Mouse (Mus musculus): ENCODE measurements around the gene Catsper1. TPM values are rescaled to one million over a fixed set of nuclear protein-coding genes. Genes with fewer than 3 reads are reported as not detected.

Gene Catsper1
- total RNA-seq (2023): not detected

DNA sequence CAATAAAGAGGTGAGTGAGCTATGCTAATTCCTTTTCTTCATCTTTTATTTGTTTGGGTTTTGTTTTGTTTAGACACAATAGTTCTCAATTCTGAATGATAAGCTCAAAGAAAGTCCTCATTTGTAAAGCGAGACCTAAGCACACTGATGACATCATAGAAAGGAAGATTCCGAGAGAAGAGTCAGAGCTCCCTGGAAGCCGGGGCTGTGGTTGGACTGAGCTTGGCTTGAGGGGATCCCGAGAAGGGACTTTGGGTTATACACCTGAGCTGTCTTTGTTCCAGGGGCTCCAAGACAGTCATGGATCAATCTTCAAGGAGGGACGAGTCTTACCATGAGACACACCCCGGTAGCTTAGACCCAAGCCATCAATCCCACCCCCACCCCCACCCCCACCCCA, at the start of gene Catsper1:
Gene Catsper1, plus strand, starts transcription at position 301 of the 400 bp plus-strand sequence.

DNA sequence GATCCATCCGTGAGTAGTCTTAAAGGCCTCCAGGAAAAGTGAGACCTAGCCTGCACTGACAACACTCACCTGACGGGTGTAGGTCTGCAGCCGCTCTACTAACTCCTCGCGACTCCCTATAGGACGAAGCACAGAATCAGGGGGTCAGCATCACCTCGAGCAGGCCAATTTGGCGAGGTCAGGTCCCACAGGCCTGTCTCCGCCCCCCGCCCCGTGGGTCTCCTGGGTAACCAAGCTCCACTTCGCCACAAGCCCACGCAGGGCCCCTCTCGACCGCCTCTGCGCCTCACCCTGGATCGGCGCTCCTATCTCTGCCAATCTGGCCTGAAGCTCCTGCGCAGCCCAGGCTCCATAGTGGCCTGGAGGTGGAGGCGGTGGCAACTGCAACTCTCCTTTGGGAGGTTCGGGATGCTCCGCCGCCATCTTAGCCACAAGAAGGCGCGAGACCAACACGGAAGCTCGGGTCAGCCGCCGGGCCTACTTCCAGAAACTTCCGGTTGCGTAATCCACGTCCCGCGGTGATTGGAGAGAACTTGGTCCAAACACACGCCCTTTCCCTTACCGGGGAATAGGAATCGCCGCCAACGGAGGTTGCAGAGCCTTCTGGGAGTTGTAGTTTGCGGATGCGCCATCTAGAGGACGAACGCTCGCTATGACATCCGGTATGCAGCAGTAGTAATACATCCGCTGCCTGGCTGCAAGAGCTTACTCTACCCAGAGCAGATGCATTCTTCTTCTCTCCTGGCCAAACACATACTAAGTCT, 40.4 kb upstream of the Catsper1 start, which contains the start of gene Sf3b2:
Gene Sf3b2, minus strand, starts transcription at position 484 of the 764 bp plus-strand sequence.

DNA sequence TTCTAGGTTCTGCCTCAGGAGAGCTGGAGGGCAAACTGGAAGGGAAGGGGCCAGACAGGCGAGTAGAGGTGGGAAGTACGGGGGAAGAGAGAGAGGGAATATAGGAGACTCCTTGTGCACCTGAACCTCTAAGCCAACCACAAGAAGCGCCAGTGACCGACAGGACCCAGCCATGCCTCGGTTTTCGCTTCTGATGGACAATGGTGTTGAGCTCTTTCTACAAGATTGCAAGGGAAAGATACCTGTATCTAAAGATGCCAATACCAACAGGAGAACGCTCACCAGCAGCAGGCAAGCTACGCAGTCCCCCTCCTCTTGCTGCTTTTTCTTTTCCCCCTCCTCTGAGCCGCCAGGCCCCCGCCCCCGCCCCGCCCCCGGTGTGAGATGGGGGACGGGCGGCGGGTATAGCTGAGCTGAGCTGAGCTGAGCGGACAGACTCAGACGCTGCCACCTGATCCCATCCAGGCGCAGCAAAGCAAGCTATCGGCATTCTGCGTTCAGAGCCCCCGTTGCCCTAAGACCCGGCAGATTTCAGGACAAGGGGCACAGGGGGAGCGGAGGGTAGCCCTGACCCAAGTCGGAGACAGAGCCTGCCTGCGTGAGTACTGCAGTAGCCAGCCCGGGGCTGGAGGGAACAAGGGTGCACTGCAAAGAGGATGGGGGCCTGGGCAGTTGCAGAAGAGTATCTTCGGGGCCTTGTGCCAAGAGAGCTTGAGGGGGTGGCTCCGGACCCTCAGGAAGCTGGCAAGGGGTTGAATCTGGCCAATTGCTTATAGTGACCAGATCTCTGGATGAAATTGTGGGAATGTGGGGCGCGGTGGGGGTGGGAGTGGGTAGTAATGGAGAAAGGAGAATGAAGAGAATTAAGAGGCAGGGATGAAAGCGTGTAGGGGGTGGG, 37.4 kb upstream of the Catsper1 start, which contains the start of gene Gal3st3:
Gene Gal3st3, plus strand, starts transcription at position 429 of the 898 bp plus-strand sequence.

DNA sequence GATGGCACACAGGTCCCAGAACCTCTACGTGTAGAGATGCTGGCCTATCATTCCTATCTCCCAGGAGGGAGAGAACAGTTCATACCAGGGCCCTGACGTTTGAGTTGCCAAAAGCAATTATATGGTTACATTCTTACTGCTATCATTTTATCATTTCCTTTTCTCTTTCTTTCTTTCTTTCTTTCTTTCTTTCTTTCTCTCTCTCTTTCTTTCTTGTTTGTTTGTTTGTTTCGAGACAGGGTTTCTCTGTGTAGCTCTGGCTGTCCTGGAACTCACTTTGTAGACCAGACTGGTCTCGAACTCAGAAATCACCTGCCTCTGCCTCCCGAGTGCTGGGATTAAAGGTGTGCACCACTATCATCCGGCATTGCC, 13.9 kb downstream of the Catsper1 start, which contains the start of gene Cst6:
Gene Cst6, minus strand, starts transcription at position 73 of the 372 bp plus-strand sequence.

DNA sequence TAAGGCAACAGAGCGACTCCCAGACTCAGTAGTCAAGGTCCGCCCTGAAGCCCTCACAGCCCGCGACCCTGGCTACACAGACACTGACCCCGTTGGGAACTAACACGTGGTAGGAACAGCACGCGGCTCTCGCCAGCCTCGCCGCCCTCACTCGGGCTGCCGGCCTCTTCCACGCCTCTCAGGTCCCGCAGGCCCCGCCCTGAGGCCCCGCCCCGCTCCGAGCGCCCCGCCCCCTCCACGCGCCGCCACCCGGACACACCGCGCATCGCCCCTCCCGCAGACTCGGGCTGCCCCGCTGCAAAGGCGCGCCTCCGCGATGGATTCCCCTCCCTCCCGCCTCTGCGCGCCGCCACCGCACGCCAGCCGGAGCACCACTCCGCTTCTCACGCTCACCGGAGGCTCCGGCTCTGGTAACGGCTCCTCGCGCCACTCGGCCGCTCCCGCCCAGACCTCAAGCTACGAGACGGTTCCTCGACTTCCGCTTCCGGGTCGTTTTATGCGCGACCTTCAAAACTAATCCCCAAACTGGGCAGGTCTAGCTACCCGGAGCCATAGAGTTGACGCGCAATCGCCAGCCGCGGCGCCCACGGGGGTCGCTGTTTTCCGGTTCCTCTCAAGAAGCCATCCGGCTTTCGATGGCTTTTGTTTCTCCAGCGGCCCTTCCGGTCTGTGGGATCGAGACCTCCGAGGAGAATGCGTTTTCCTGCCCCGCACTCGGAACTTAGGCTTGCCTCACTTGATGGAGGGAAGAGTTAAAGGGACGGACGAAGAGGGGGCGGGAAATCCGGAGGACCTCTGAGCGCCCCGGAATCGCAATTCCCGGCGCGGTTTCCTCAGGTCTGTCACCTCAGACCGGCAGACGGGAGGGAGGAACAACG, 30.9 kb downstream of the Catsper1 start, which contains the start of gene Eif1ad:
Gene Eif1ad, plus strand, starts transcription at position 567 of the 878 bp plus-strand sequence.

DNA sequence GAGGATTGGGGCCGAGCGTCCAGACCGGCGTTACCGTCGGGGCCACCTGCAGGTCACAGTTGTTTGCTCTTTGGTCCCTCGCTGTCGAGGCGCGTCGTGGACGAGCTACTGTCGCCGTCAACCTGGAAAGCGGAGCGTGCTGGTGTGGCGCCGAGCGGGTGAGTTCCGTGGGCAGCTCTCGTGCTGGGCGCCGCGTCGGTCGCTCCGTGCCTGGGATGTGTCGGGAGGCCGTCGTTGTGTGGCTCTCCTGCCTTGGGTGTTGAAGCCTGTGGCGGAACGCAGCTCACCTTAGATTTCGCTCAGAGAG, 31.5 kb downstream of the Catsper1 start, which contains the start of gene Banf1:
Gene Banf1, minus strand, starts transcription at position 116 of the 307 bp plus-strand sequence.

DNA sequence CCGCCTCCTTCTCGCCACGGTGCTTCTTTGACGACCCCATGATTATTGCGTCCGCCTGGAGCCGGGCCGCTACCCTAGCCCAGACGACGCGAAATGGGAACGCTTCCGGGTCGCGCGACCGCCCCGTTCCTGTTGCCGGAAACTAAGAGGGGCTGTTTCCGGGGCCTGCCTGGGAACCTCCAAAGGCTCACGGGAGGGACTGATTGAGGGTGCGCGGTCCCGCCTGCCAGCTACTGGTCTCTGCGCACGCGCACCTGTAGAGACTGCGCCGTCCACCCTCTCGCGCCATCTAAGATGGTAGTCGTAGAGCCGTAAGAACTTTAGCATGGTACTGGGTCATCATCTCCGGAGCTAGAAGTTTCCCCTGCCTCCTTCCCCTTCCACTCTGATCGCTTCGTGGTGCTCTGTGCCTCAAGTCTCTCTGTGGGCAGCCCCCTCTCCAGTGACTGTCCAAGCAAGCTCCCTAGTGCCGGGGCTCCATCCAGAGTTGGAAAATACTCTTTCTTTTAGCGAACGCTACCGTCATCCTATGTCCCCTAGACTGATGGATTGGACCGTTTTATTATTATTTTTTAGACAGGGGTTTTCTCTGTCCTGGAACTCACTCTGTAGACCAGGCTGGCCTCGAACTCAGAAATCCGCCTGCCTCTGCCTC, 53.2 kb downstream of the Catsper1 start, which contains the start of gene Sart1:
Gene Sart1, minus strand, starts transcription at position 116 of the 655 bp plus-strand sequence.

Other genes starting within 250 kb of the Catsper1 start
- 19.2 TPM for gene Yif1a, start 247.2 kb upstream of the Catsper1 start, total RNA-seq (2023)
- 3.4 TPM for gene Cnih2, start 237.2 kb upstream of the Catsper1 start, total RNA-seq (2023)
- gene Rab1b, start 228.7 kb upstream of the Catsper1 start, total RNA-seq (2023): 90.7 TPM
- gene Klc2, start 217.2 kb upstream of the Catsper1 start, total RNA-seq (2023): 20.2 TPM
- 116 TPM for gene Pacs1, start 62.6 kb upstream of the Catsper1 start, total RNA-seq (2023)
- gene Sf3b2, start 40.3 kb upstream of the Catsper1 start, total RNA-seq (2023): 265 TPM
- not detected for gene Gal3st3, start 37.4 kb upstream of the Catsper1 start, total RNA-seq (2023)
- not detected for gene Cst6, start 13.8 kb downstream of the Catsper1 start, total RNA-seq (2023)
- gene Eif1ad, start 31.0 kb downstream of the Catsper1 start, total RNA-seq (2023): 31.3 TPM
- 87.0 TPM for gene Banf1, start 31.4 kb downstream of the Catsper1 start, total RNA-seq (2023)
- gene Sart1, start 53.0 kb downstream of the Catsper1 start, total RNA-seq (2023): 189 TPM
- gene Tsga10ip, start 66.8 kb downstream of the Catsper1 start, total RNA-seq (2023): not detected
- gene Drap1, start 89.2 kb downstream of the Catsper1 start, total RNA-seq (2023): 164 TPM
- gene AI837181, start 89.4 kb downstream of the Catsper1 start, total RNA-seq (2023): 54.1 TPM
- 0.79 TPM for gene Fosl1, start 111.8 kb downstream of the Catsper1 start, total RNA-seq (2023)
- 6.2 TPM for gene Ccdc85b, start 122.2 kb downstream of the Catsper1 start, total RNA-seq (2023)
- 82.7 TPM for gene Fibp, start 124.9 kb downstream of the Catsper1 start, total RNA-seq (2023)
- gene Ctsw, start 132.8 kb downstream of the Catsper1 start, total RNA-seq (2023): 43.6 TPM
- gene Efemp2, start 138.2 kb downstream of the Catsper1 start, total RNA-seq (2023): not detected
- gene Mus81, start 152.7 kb downstream of the Catsper1 start, total RNA-seq (2023): 38.5 TPM
- gene Cfl1, start 154.7 kb downstream of the Catsper1 start, total RNA-seq (2023): 1,344 TPM
- gene 1700020D05Rik, start 168.0 kb downstream of the Catsper1 start, total RNA-seq (2023): not detected
- gene Snx32, start 174.8 kb downstream of the Catsper1 start, total RNA-seq (2023): 4.8 TPM
- not detected for gene Ovol1, start 224.9 kb downstream of the Catsper1 start, total RNA-seq (2023)
- gene Ap5b1, start 232.3 kb downstream of the Catsper1 start, total RNA-seq (2023): 17.9 TPM